ENCODE assay signal across 10 mouse cellular contexts in the genomic region with DNA sequence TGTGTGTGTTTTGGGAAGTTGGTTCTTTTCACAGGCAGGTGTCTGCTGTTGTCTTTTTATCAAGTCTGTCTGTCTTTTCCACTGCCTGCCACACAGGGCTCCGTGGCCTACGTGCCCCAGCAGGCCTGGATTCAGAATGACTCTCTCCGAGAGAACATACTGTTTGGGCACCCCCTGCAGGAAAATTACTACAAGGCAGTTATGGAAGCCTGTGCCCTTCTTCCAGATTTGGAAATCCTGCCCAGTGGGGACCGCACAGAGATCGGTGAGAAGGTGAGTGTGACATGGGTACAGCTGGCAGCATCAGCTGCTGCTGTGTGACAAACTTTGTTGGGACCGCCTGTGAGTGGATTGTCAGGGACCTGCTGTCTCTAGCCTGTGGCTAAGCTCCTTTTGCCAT.
DNase-seq lines count a peak whose midpoint lies in the region; TF ChIP-seq lines count a peak whose summit lies in the region.
"Had no signal": no experiment of that assay in that cellular context is flagged by ENCODE, and none has a peak within 500 bp of the region (broad histone marks: within the 10 kb centered on the region; RNA-seq: fewer than 3 reads in every experiment).

No protein-coding gene starts in this region.

- H3K27ac ChIP-seq in left cerebral cortex, adult 2 months = no peak overlapping the region
- H3K27ac ChIP-seq: hindbrain, embryonic 12.5 days had no signal

- no peak overlapping the region for H3K4me3 ChIP-seq in left cerebral cortex, adult 2 months
- H3K4me3 ChIP-seq: hindbrain, embryonic 12.5 days had no signal

- intact Hi-C loops in left cerebral cortex, adult 2 months (cut with DNase I) = no loop called here
- intact Hi-C loops in left cerebral cortex, postnatal 14 days (cut with DNase I) = loop anchor here (5.0 kb wide), 1 partner anchor 208 kb away; no protein-coding TSS in a partner anchor
- intact Hi-C loops in left cerebral cortex, postnatal 36 days (cut with DNase I) = no loop called here

- peak; percentile 11 for TF ChIP-seq CTCF in left cerebral cortex, adult 2 months (IDR thresholded peaks at IDR 0.05)

- peak; percentile 23 to 27 for DNase-seq in cerebellum, adult 18-20 months
- DNase-seq in cerebellum, adult 11-12 months = no peak
- DNase-seq in left cerebral cortex, adult 2 months (ENCODE audit: extremely low spot score in 1 of 2, low spot score in 2 of 2) = no peak
- DNase-seq in left cerebral cortex, postnatal 14 days (ENCODE audit: low spot score in 2 of 2) = no peak
- peak; percentile 34 to 36 for DNase-seq in cerebellum, postnatal 36 days
- DNase-seq in kidney, postnatal 14 days = peak; percentile 29
- no peak for DNase-seq in embryo, embryonic 10 days (ENCODE audit: low spot score)
- DNase-seq in left cerebral cortex, postnatal 36 days (ENCODE audit: low spot score in 2 of 2) = no peak
- DNase-seq: lung, embryonic 14.5 days had no signal

Comparison
In these comparisons a context has a peak if more than half of its experiments do, and no peak if none do; other contexts are left out.
1. DNase-seq: peak in cerebellum, adult 18-20 months (2 of 2), cerebellum, postnatal 36 days (2 of 2) and kidney, postnatal 14 days (single experiment); none in cerebellum, adult 11-12 months (single experiment), left cerebral cortex, adult 2 months (0 of 2), left cerebral cortex, postnatal 14 days (0 of 2), embryo, embryonic 10 days (single experiment) and left cerebral cortex, postnatal 36 days (0 of 2).